Mouse (Mus musculus): Measurements from ENCODE around the gene Cyba. TPM values are rescaled to one million over a fixed set of nuclear protein-coding genes. Genes with fewer than 3 reads are reported as not detected.

Cyba gene
- polyA plus RNA-seq, 1 experiment from 2014 or later = 42.6 TPM

Small RNAs within 50 kb of the gene (microRNA-seq; reads per million reads assigned to microRNA genes)
- gene Gm24366 = not detected

Other genes with a start within 250 kb of the Cyba start
- 0.82 and 1.2 TPM in 2 replicates for gene Zfpm1, start 150.8 kb downstream of the Cyba start, polyA plus RNA-seq (2016; fragmentation: Nextera tagmentation; extraction: Ambion mirVana)
- gene Trhr2, start 72.2 kb downstream of the Cyba start, polyA plus RNA-seq (2016; fragmentation: Nextera tagmentation; extraction: Ambion mirVana) = not detected in 2 replicates
- 71.8 and 75.5 TPM in 2 replicates for gene Zc3h18, start 56.3 kb downstream of the Cyba start, polyA plus RNA-seq (2016; fragmentation: Nextera tagmentation; extraction: Ambion mirVana)
- not detected in 2 replicates for gene Il17c, start 10.9 kb downstream of the Cyba start, polyA plus RNA-seq (2016; fragmentation: Nextera tagmentation; extraction: Ambion mirVana)
- gene Mvd, start 10.5 kb upstream of the Cyba start, polyA plus RNA-seq (2016; fragmentation: Nextera tagmentation; extraction: Ambion mirVana) = 39.3 and 42.6 TPM in 2 replicates
- 0.15 TPM in 1 of 2 replicates, not detected in the other for gene Snai3, start 27.8 kb upstream of the Cyba start, polyA plus RNA-seq (2016; fragmentation: Nextera tagmentation; extraction: Ambion mirVana)
- gene Rnf166, start 43.1 kb upstream of the Cyba start, polyA plus RNA-seq (2016; fragmentation: Nextera tagmentation; extraction: Ambion mirVana) = 35.1 and 35.4 TPM in 2 replicates
- gene Ctu2, start 43.2 kb upstream of the Cyba start, polyA plus RNA-seq (2016; fragmentation: Nextera tagmentation; extraction: Ambion mirVana) = 79.6 and 83.2 TPM in 2 replicates
- 4.7 and 4.9 TPM in 2 replicates for gene Piezo1, start 118.4 kb upstream of the Cyba start, polyA plus RNA-seq (2016; fragmentation: Nextera tagmentation; extraction: Ambion mirVana)
- gene Cdt1, start 135.1 kb upstream of the Cyba start, polyA plus RNA-seq (2016; fragmentation: Nextera tagmentation; extraction: Ambion mirVana) = 43.7 and 46.0 TPM in 2 replicates
- gene Aprt, start 144.0 kb upstream of the Cyba start, polyA plus RNA-seq (2016; fragmentation: Nextera tagmentation; extraction: Ambion mirVana) = 170 and 188 TPM in 2 replicates
- gene Galns, start 178.5 kb upstream of the Cyba start, polyA plus RNA-seq (2016; fragmentation: Nextera tagmentation; extraction: Ambion mirVana) = 4.2 and 5.0 TPM in 2 replicates
- 42.2 and 44.2 TPM in 2 replicates for gene Trappc2l, start 178.7 kb upstream of the Cyba start, polyA plus RNA-seq (2016; fragmentation: Nextera tagmentation; extraction: Ambion mirVana)
- not detected in 2 replicates for gene Pabpn1l, start 189.8 kb upstream of the Cyba start, polyA plus RNA-seq (2016; fragmentation: Nextera tagmentation; extraction: Ambion mirVana)